Mouse (Mus musculus): ENCODE results near the gene Zdhhc5. TPM values are rescaled to one million over a fixed set of nuclear protein-coding genes. Genes with fewer than 3 reads are reported as not detected.

Gene Zdhhc5
- 32.1 and 32.5 TPM in 2 replicates for polyA plus RNA-seq (2015; fragmentation: Nextera tagmentation; extraction: Ambion mirVana)

GRCm38 (mm10) chr2:84714811-84715561 is at the start of gene Zdhhc5:
Gene Zdhhc5, minus strand, starts transcription at chr2:84715180.
- Histone ChIP-seq H3K9me3 (no peaks in the 10 kb centered on the region), H3K4me1 (peaks cover 11% of the 10 kb centered on the region), H3K4me2 (peak within 1 kb of the TSS; percentile 80), H3K4me3 (peak within 1 kb of the TSS; percentile 91), H3K36me3 (peaks cover 8% of the 10 kb centered on the region), H3K27me3 (no peaks in the 10 kb centered on the region), H3K9ac (peak within 1 kb of the TSS; percentile 88), H3K27ac (peak within 1 kb of the TSS; percentile 99)
- peak; percentile 95 for ATAC-seq (ENCODE audit: insufficient number of reproducible peaks, low FRiP score, low TSS enrichment, low read depth)
- under 1% methylated on average over 106 of the region's 107 CpGs for WGBS

GRCm38 (mm10) chr2:84762818-84763217 is 47.8 kb upstream of the Zdhhc5 start:
- no peaks in the 10 kb centered on the region for H3K9me3 ChIP-seq
- H3K27me3 ChIP-seq = no peaks in the 10 kb centered on the region
- H3K9ac ChIP-seq = no peak overlapping the region
- no peak overlapping the region for H3K4me3 ChIP-seq
- H3K4me2 ChIP-seq = no peak overlapping the region
- H3K36me3 ChIP-seq = no peaks in the 10 kb centered on the region
- H3K27ac ChIP-seq = no peak overlapping the region
- WGBS = 61% methylated on average over 1 of the region's 1 CpGs
- H3K4me1 ChIP-seq = no peaks in the 10 kb centered on the region
- no peak for ATAC-seq (ENCODE audit: insufficient number of reproducible peaks, low FRiP score, low TSS enrichment, low read depth)

- no peak overlapping the region for H3K4me3 ChIP-seq
- H3K4me2 ChIP-seq = no peak overlapping the region
- H3K9me3 ChIP-seq = no peaks in the 10 kb centered on the region
- no peaks in the 10 kb centered on the region for H3K27me3 ChIP-seq
- ATAC-seq (ENCODE audit: insufficient number of reproducible peaks, low FRiP score, low TSS enrichment, low read depth) = no peak
- H3K36me3 ChIP-seq = no peaks in the 10 kb centered on the region
- no peak overlapping the region for H3K27ac ChIP-seq
- H3K9ac ChIP-seq = no peak overlapping the region
- H3K4me1 ChIP-seq = no peaks in the 10 kb centered on the region
- WGBS = 51% methylated on average over 4 of the region's 4 CpGs
Observed at GRCm38 (mm10) chr2:84762295-84762694, 47.3 kb upstream of the Zdhhc5 start.

- no peak overlapping the region for H3K9ac ChIP-seq
- no peak overlapping the region for H3K27ac ChIP-seq
- 73% methylated on average over 1 of the region's 1 CpGs for WGBS
- H3K36me3 ChIP-seq = no peaks in the 10 kb centered on the region
- H3K4me2 ChIP-seq = no peak overlapping the region
- H3K27me3 ChIP-seq = no peaks in the 10 kb centered on the region
- H3K4me1 ChIP-seq = no peaks in the 10 kb centered on the region
- H3K9me3 ChIP-seq = no peaks in the 10 kb centered on the region
- H3K4me3 ChIP-seq = no peak overlapping the region
- ATAC-seq (ENCODE audit: insufficient number of reproducible peaks, low FRiP score, low TSS enrichment, low read depth) = no peak
Observed at GRCm38 (mm10) chr2:84761840-84762239, 46.9 kb upstream of the Zdhhc5 start.

- Histone ChIP-seq H3K9me3 (no peaks in the 10 kb centered on the region), H3K9ac (no peak overlapping the region), H3K27ac (no peak overlapping the region), H3K4me1 (no peaks in the 10 kb centered on the region), H3K4me2 (no peak overlapping the region), H3K27me3 (no peaks in the 10 kb centered on the region), H3K4me3 (no peak overlapping the region), H3K36me3 (no peaks in the 10 kb centered on the region)
- no peak for ATAC-seq (ENCODE audit: insufficient number of reproducible peaks, low FRiP score, low TSS enrichment, low read depth)
- WGBS = 79% methylated on average over 3 of the region's 3 CpGs
Observed at GRCm38 (mm10) chr2:84761309-84761708, 46.3 kb upstream of the Zdhhc5 start.

- no peak overlapping the region for H3K27ac ChIP-seq
- H3K4me2 ChIP-seq = no peak overlapping the region
- H3K9me3 ChIP-seq = no peaks in the 10 kb centered on the region
- H3K9ac ChIP-seq = no peak overlapping the region
- ATAC-seq (ENCODE audit: insufficient number of reproducible peaks, low FRiP score, low TSS enrichment, low read depth) = no peak
- no peaks in the 10 kb centered on the region for H3K4me1 ChIP-seq
- H3K36me3 ChIP-seq = no peaks in the 10 kb centered on the region
- no peak overlapping the region for H3K4me3 ChIP-seq
- no peaks in the 10 kb centered on the region for H3K27me3 ChIP-seq
- WGBS = 61% methylated on average over 8 of the region's 8 CpGs
Observed at GRCm38 (mm10) chr2:84760777-84761176, 45.8 kb upstream of the Zdhhc5 start.

GRCm38 (mm10) chr2:84758542-84759127 is 43.7 kb upstream of the Zdhhc5 start:
- Histone ChIP-seq H3K27ac (no peak overlapping the region), H3K4me2 (no peak overlapping the region), H3K9ac (no peak overlapping the region), H3K9me3 (no peaks in the 10 kb centered on the region), H3K4me3 (no peak overlapping the region), H3K27me3 (no peaks in the 10 kb centered on the region), H3K36me3 (no peaks in the 10 kb centered on the region), H3K4me1 (no peaks in the 10 kb centered on the region)
- ATAC-seq (ENCODE audit: insufficient number of reproducible peaks, low FRiP score, low TSS enrichment, low read depth) = no peak
- 0% methylated on average over 2 of the region's 2 CpGs for WGBS

GRCm38 (mm10) chr2:84757026-84757682 is 42.2 kb upstream of the Zdhhc5 start:
- H3K4me2 ChIP-seq = no peak overlapping the region
- ATAC-seq (ENCODE audit: insufficient number of reproducible peaks, low FRiP score, low TSS enrichment, low read depth) = no peak
- no peak overlapping the region for H3K9ac ChIP-seq
- no peaks in the 10 kb centered on the region for H3K4me1 ChIP-seq
- no peaks in the 10 kb centered on the region for H3K27me3 ChIP-seq
- no peaks in the 10 kb centered on the region for H3K9me3 ChIP-seq
- H3K36me3 ChIP-seq = no peaks in the 10 kb centered on the region
- 55% methylated on average over 7 of the region's 7 CpGs for WGBS
- H3K4me3 ChIP-seq = no peak overlapping the region
- H3K27ac ChIP-seq = no peak overlapping the region

- no peak for ATAC-seq (ENCODE audit: insufficient number of reproducible peaks, low FRiP score, low TSS enrichment, low read depth)
- 63% methylated on average over 5 of the region's 5 CpGs for WGBS
Observed at GRCm38 (mm10) chr2:84756245-84756644, 41.3 kb upstream of the Zdhhc5 start.

GRCm38 (mm10) chr2:84750115-84750514 is 35.1 kb upstream of the Zdhhc5 start:
- Histone ChIP-seq H3K4me2 (no peak overlapping the region), H3K9me3 (no peaks in the 10 kb centered on the region), H3K9ac (no peak overlapping the region), H3K4me1 (0 out of 2 replicates have a peak, but pooled peaks cover 2% of the 10 kb centered on the region), H3K36me3 (no peaks in the 10 kb centered on the region), H3K27ac (no peak overlapping the region), H3K27me3 (no peaks in the 10 kb centered on the region), H3K4me3 (no peak overlapping the region)
- whole genome bisulfite sequencing = 58% methylated on average over 6 of the region's 6 CpGs
- ATAC-seq (ENCODE audit: insufficient number of reproducible peaks, low FRiP score, low TSS enrichment, low read depth) = no peak

More at GRCm38 (mm10) chr2:84756245-84756644, 41.3 kb upstream of the Zdhhc5 start:
- Histone ChIP-seq H3K36me3 (no peaks in the 10 kb centered on the region), H3K9ac (no peak overlapping the region), H3K4me1 (no peaks in the 10 kb centered on the region), H3K4me3 (no peak overlapping the region), H3K27ac (no peak overlapping the region), H3K4me2 (no peak overlapping the region), H3K9me3 (no peaks in the 10 kb centered on the region), H3K27me3 (no peaks in the 10 kb centered on the region)

- no peaks in the 10 kb centered on the region for H3K9me3 ChIP-seq
- WGBS = under 1% methylated on average over 10 of the region's 10 CpGs
Observed at GRCm38 (mm10) chr2:84744126-84744525, 29.1 kb upstream of the Zdhhc5 start.

GRCm38 (mm10) chr2:84743561-84743960 is 28.6 kb upstream of the Zdhhc5 start, which contains the start of gene Gm19426:
Gene Gm19426, minus strand, starts transcription at chr2:84743655.
- Histone ChIP-seq H3K4me2 (peak within 1 kb of the TSS; percentile 77), H3K27me3 (no peaks in the 10 kb centered on the region), H3K36me3 (peaks cover 7% of the 10 kb centered on the region; the same call in 1 of the 2 replicates), H3K9ac (peak within 1 kb of the TSS; percentile 91), H3K4me1 (peaks cover 51% of the 10 kb centered on the region), H3K4me3 (peak within 1 kb of the TSS; percentile 68), H3K27ac (peak within 1 kb of the TSS; percentile 97), H3K9me3 (no peaks in the 10 kb centered on the region)
- WGBS = 1% methylated on average over 24 of the region's 25 CpGs
- ATAC-seq (ENCODE audit: insufficient number of reproducible peaks, low FRiP score, low TSS enrichment, low read depth) = peak; percentile 93

More at GRCm38 (mm10) chr2:84744126-84744525, 29.1 kb upstream of the Zdhhc5 start:
- Histone ChIP-seq H3K9ac (peak overlapping the region; percentile 28; the same call in 1 of the 2 replicates), H3K36me3 (peaks cover 7% of the 10 kb centered on the region; the same call in 1 of the 2 replicates), H3K4me2 (peak overlapping the region; percentile 77), H3K27me3 (no peaks in the 10 kb centered on the region), H3K4me1 (peaks cover 45% of the 10 kb centered on the region), H3K4me3 (peak overlapping the region; percentile 68), H3K27ac (peak overlapping the region; percentile 97)
- ATAC-seq (ENCODE audit: insufficient number of reproducible peaks, low FRiP score, low TSS enrichment, low read depth) = 0 out of 2 replicates have a peak, but pooled peaks have one; percentile 17
